Mouse (Mus musculus) small intestine, adult 2 months (tissue): Measurements from ENCODE around the gene Snhg11.

ENCODE experiments used
- CTCF ChIP-seq: fragments of 200-500 bp; IDR thresholded peaks from 2 replicates; pipeline ENCODE4 v1.5.1; 2012; ENCODE audit warnings: low read depth, mild to moderate bottlenecking, control low read depth, inconsistent platforms, low read length, moderate library complexity, mixed read lengths; ENCODE audit not compliant: insufficient replicate concordance, insufficient read length; ENCODE audit errors: extremely low read depth
- POLR2A ChIP-seq: fragments of 200-500 bp; IDR thresholded peaks from 2 replicates; pipeline ENCODE4 v1.6.1; 2012; ENCODE audit warnings: low read depth, mild to moderate bottlenecking, control low read depth, inconsistent platforms, low read length, moderate library complexity

DNA sequence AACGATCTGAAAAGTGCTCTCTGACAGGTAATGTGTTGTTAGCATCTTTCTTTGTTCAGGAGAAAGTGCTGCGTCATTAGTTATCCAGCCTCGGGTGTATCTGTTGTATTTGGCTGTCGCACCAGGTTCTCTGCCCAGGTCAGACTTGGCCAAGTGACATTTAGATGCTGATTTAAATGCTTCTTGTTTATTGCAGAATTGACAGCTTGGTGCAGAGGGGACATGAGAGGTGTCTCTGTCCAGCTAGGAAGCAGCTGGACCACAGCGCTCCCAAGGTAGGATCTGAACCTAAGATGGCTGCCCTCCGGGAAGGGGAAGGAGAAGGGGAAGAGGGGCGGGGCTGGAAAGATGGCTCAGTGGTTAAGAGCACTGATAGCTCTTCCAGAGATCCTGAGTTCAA lies 1.4 kb downstream of the Snhg11 start:
- TF ChIP-seq CTCF = no peak
- TF ChIP-seq POLR2A = no peak
